Mouse (Mus musculus): ENCODE results near the gene Abcb6. TPM values are rescaled to one million over a fixed set of nuclear protein-coding genes. Genes with fewer than 3 reads are reported as not detected.
A peak's percentile ranks its signal among the peaks of the same experiment; 100 is the strongest.

Abcb6 gene
- polyA plus RNA-seq, 1 experiment from 2014 or later, result 38.1 TPM

GRCm38 (mm10) chr1:75191622-75192402 is 11.6 kb upstream of the Abcb6 start, which contains the start of the genes Ankzf1 and Atg9a:
Ankzf1 (plus strand) TSS chr1:75192151.
Atg9a (minus strand) TSS chr1:75192196.
- DNase-seq (peak; percentile 94), ATAC-seq (peak; percentile 97)
- Histone ChIP-seq H3K27me3 (ENCODE audit: insufficient read depth, low read length) (no peaks in the 10 kb centered on the region), H3K36me3 (replicated peaks; ENCODE audit: insufficient read depth, low read length) (peaks cover 40% of the 10 kb centered on the region), H3K4me1 (ENCODE audit: insufficient read depth) (peaks cover 29% of the 10 kb centered on the region), H3K9me3 (ENCODE audit: low read length) (no peaks in the 10 kb centered on the region), H3K4me3 (ENCODE audit: low read depth, low read length) (peak within 1 kb of the TSS; percentile 99), H3K9ac (replicated peaks) (peak within 1 kb of the TSS; percentile 98), H3K27ac (ENCODE audit: low read depth) (peak within 1 kb of the TSS; percentile 98), H3K4me2 (ENCODE audit: low read depth, low read length) (peak within 1 kb of the TSS; percentile 96)
- WGBS (ENCODE audit: insufficient replicate concordance), result under 1% methylated on average over 44 of the region's 56 CpGs
- TF ChIP-seq EP300 (IDR thresholded peaks at IDR 0.05; ENCODE audit: low read depth) (peak; percentile 67), CTCF (IDR thresholded peaks at IDR 0.05; ENCODE audit: low read depth) (peak; percentile 19; the same call in 1 of the 2 replicates)

DNA sequence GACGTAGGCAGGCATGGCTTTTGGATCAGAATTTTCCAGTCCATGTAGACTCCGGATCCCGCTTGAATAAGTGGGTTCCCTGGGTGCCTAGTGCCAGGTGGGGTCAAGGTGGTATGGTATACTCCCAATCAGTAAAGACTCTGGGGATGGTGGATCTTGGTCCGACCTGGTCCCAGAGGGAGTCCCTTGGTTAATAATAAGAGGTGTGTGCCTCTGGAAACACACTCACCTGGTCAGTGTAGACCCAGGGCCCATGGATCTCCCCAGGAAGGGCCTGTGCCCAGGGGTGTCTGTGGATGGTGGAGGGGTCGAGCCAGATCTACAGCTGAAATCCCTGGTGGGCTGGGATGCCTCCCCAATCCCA is 11.0 kb upstream of the Abcb6 start:
- Histone ChIP-seq H3K9ac (replicated peaks) (peak overlapping the region; percentile 98), H3K4me3 (ENCODE audit: low read depth, low read length) (peak overlapping the region; percentile 99), H3K4me1 (ENCODE audit: insufficient read depth) (peaks cover 29% of the 10 kb centered on the region), H3K4me2 (ENCODE audit: low read depth, low read length) (peak overlapping the region; percentile 96), H3K27me3 (ENCODE audit: insufficient read depth, low read length) (no peaks in the 10 kb centered on the region), H3K36me3 (replicated peaks; ENCODE audit: insufficient read depth, low read length) (peaks cover 42% of the 10 kb centered on the region), H3K27ac (ENCODE audit: low read depth) (peak overlapping the region; percentile 98), H3K9me3 (ENCODE audit: low read length) (no peaks in the 10 kb centered on the region)
- WGBS (ENCODE audit: insufficient replicate concordance), result 50% methylated on average over 5 of the region's 5 CpGs
- no peak for TF ChIP-seq CTCF (IDR thresholded peaks at IDR 0.05; ENCODE audit: low read depth)
- TF ChIP-seq EP300 (IDR thresholded peaks at IDR 0.05; ENCODE audit: low read depth), result no peak
- DNase-seq (no peak), ATAC-seq (peak; percentile 0; the same call in 1 of the 2 replicates)

GRCm38 (mm10) chr1:75190577-75190976 is 10.4 kb upstream of the Abcb6 start:
- no peak for TF ChIP-seq EP300 (IDR thresholded peaks at IDR 0.05; ENCODE audit: low read depth)
- no peak for TF ChIP-seq CTCF (IDR thresholded peaks at IDR 0.05; ENCODE audit: low read depth)
- DNase-seq (no peak), ATAC-seq (peak; percentile 7; the same call in 1 of the 2 replicates)
- Histone ChIP-seq H3K4me2 (ENCODE audit: low read depth, low read length) (peak overlapping the region; percentile 96), H3K9ac (replicated peaks) (peak overlapping the region; percentile 98), H3K36me3 (replicated peaks; ENCODE audit: insufficient read depth, low read length) (peaks cover 42% of the 10 kb centered on the region), H3K4me1 (ENCODE audit: insufficient read depth) (peaks cover 29% of the 10 kb centered on the region), H3K27me3 (ENCODE audit: insufficient read depth, low read length) (no peaks in the 10 kb centered on the region), H3K4me3 (ENCODE audit: low read depth, low read length) (peak overlapping the region; percentile 99), H3K27ac (ENCODE audit: low read depth) (peak overlapping the region; percentile 98; the same call in 1 of the 2 replicates), H3K9me3 (ENCODE audit: low read length) (no peaks in the 10 kb centered on the region)
- WGBS (ENCODE audit: insufficient replicate concordance), result 38% methylated on average over 2 of the region's 2 CpGs

DNA sequence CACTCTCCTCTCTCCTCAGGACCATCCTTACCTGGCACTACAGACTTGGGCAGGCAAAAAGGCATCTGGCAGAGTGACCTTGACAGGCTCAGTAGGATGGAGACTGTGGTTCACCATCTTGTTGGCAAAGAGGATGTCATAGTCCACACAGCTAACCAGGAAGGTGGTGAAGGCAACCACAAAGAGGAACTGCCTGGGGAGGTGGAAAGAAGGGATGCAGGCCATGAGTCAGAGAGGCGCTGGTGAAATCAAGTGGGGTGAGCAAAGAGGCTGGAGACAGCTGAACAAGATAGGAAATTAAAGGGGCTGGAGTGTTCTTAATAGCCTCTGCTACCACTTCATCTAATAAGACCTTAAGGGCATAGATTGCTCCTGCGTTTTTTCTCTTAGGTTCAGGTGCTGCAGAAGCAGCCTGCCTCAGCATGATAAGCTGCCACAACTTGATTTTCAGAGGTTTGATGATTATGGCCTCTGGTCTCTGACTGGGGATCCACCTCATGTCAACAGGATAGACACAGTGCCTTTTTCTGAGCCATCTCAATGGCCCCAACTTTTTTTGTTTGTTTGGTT is 7.8 kb upstream of the Abcb6 start:
- 45% methylated on average over 2 of the region's 2 CpGs for WGBS (ENCODE audit: insufficient replicate concordance)
- Histone ChIP-seq H3K4me2 (ENCODE audit: low read depth, low read length) (no peak overlapping the region), H3K36me3 (replicated peaks; ENCODE audit: insufficient read depth, low read length) (peaks cover 60% of the 10 kb centered on the region), H3K27ac (ENCODE audit: low read depth) (no peak overlapping the region), H3K27me3 (ENCODE audit: insufficient read depth, low read length) (no peaks in the 10 kb centered on the region), H3K9ac (replicated peaks) (no peak overlapping the region), H3K4me1 (ENCODE audit: insufficient read depth) (peaks cover 24% of the 10 kb centered on the region), H3K9me3 (ENCODE audit: low read length) (no peaks in the 10 kb centered on the region), H3K4me3 (ENCODE audit: low read depth, low read length) (no peak overlapping the region)
- TF ChIP-seq CTCF (IDR thresholded peaks at IDR 0.05; ENCODE audit: low read depth), result no peak
- no peak for TF ChIP-seq EP300 (IDR thresholded peaks at IDR 0.05; ENCODE audit: low read depth)
- DNase-seq (peak; percentile 46), ATAC-seq (no peak)

GRCm38 (mm10) chr1:75187126-75187525 is 6.9 kb upstream of the Abcb6 start:
- peaks cover 69% of the 10 kb centered on the region for H3K36me3 ChIP-seq (replicated peaks; ENCODE audit: insufficient read depth, low read length)
- H3K4me2 ChIP-seq (ENCODE audit: low read depth, low read length), result no peak overlapping the region
- H3K27ac ChIP-seq (ENCODE audit: low read depth), result no peak overlapping the region
- H3K4me3 ChIP-seq (ENCODE audit: low read depth, low read length), result no peak overlapping the region
- DNase-seq (no peak), ATAC-seq (no peak)
- H3K9me3 ChIP-seq (ENCODE audit: low read length), result 0 out of 2 replicates have a peak, but pooled peaks cover 2% of the 10 kb centered on the region
- H3K9ac ChIP-seq (replicated peaks), result no peak overlapping the region
- TF ChIP-seq EP300 (IDR thresholded peaks at IDR 0.05; ENCODE audit: low read depth) (no peak), CTCF (IDR thresholded peaks at IDR 0.05; ENCODE audit: low read depth) (no peak)
- H3K4me1 ChIP-seq (ENCODE audit: insufficient read depth), result peaks cover 24% of the 10 kb centered on the region
- no peaks in the 10 kb centered on the region for H3K27me3 ChIP-seq (ENCODE audit: insufficient read depth, low read length)

DNA sequence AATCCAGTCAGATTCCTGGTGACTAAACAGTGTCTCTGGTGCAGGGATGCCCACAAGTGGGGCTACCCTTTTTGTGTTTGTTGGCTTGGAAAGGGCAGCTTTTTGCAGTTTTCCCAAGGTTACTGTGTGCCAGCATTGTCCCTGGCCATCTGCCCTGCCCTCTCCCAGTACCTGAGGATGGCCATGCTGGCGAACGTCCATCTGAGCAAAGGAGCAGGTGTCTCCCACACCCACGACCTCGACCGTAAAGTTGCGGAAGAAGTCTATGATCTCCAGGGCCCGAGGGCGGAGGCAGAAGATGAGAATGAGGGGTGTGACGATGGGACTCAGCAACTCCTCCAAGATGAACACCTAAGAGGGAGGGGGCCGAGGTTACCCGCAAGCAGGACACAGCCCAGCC is 5.3 kb upstream of the Abcb6 start:
- H3K4me2 ChIP-seq (ENCODE audit: low read depth, low read length), result no peak overlapping the region
- no peak overlapping the region for H3K9ac ChIP-seq (replicated peaks)
- DNase-seq, result no peak
- H3K9me3 ChIP-seq (ENCODE audit: low read length), result 0 out of 2 replicates have a peak, but pooled peaks cover 2% of the 10 kb centered on the region
- no peaks in the 10 kb centered on the region for H3K27me3 ChIP-seq (ENCODE audit: insufficient read depth, low read length)
- no peak overlapping the region for H3K4me3 ChIP-seq (ENCODE audit: low read depth, low read length)
- TF ChIP-seq CTCF (IDR thresholded peaks at IDR 0.05; ENCODE audit: low read depth), result no peak
- WGBS (ENCODE audit: insufficient replicate concordance), result 91% methylated on average over 11 of the region's 11 CpGs
- no peak for ATAC-seq
- H3K4me1 ChIP-seq (ENCODE audit: insufficient read depth), result peaks cover 19% of the 10 kb centered on the region
- H3K36me3 ChIP-seq (replicated peaks; ENCODE audit: insufficient read depth, low read length), result peaks cover 78% of the 10 kb centered on the region
- no peak overlapping the region for H3K27ac ChIP-seq (ENCODE audit: low read depth)
